Mouse (Mus musculus) embryonic facial prominence, embryonic 13.5 days (tissue): ENCODE results near the gene Trio. TPM values are rescaled to one million over a fixed set of nuclear protein-coding genes. Genes with fewer than 3 reads are reported as not detected.

Experiments
- ATAC-seq: fragments of 200-750 bp; cut with Nextera tagmentation; 2 replicates; pipeline ENCODE4 v1.8.0; 2017; ENCODE audit warnings: low read depth; ENCODE audit not compliant: insufficient number of reproducible peaks, insufficient read depth, low FRiP score, low TSS enrichment
- H3K27ac ChIP-seq: fragments of 300-500 bp; sonication (generic); 2 replicates; pipeline ENCODE4 v1.5.1; 2015; ENCODE audit warnings: moderate library complexity, mild to moderate bottlenecking, inconsistent platforms
- H3K27me3 ChIP-seq: fragments of 300-500 bp; sonication (generic); 2 replicates; pipeline ENCODE4 v1.6.1; 2015; ENCODE audit warnings: mild to moderate bottlenecking, inconsistent platforms
- H3K36me3 ChIP-seq: fragments of 300-500 bp; sonication (generic); 2 replicates; pipeline ENCODE4 v1.6.1; 2015; ENCODE audit warnings: mild to moderate bottlenecking, inconsistent platforms
- H3K4me1 ChIP-seq: fragments of 300-500 bp; sonication (generic); 2 replicates; pipeline ENCODE4 v1.6.1; 2015; ENCODE audit warnings: inconsistent platforms
- H3K4me2 ChIP-seq: fragments of 300-500 bp; sonication (generic); 2 replicates; pipeline ENCODE4 v1.6.1; 2015; ENCODE audit warnings: moderate library complexity, mild to moderate bottlenecking, inconsistent platforms
- H3K4me3 ChIP-seq: fragments of 300-500 bp; sonication (generic); 2 replicates; pipeline ENCODE4 v1.5.1; 2015; ENCODE audit warnings: mild to moderate bottlenecking, inconsistent platforms
- H3K9ac ChIP-seq: fragments of 300-500 bp; sonication (generic); 2 replicates; pipeline ENCODE4 v1.6.1; 2015; ENCODE audit warnings: mild to moderate bottlenecking, inconsistent platforms
- H3K9me3 ChIP-seq: fragments of 300-500 bp; sonication (generic); 2 replicates; pipeline ENCODE4 v1.6.1; 2016; ENCODE audit warnings: inconsistent platforms
- WGBS: fragments of 180-500 bp; shearing (Covaris S2); methylation state at CpG from one replicate; pipeline ENCODE4 v1.1.7; 2015; ENCODE audit warnings: mixed read lengths; 5-methylcytosine and 5-hydroxymethylcytosine counted together
- polyA plus RNA-seq: library from polyadenylated mRNA; unstranded; fragments of >200 nt; fragmentation: Nextera tagmentation; extraction: Ambion mirVana; gene quantifications from 2 replicates; pipeline ENCODE4 v1.2.1, GENCODE M21; 2015

Trio gene
- polyA plus RNA-seq, 1 experiment from 2014 or later = 48.8 TPM

DNA sequence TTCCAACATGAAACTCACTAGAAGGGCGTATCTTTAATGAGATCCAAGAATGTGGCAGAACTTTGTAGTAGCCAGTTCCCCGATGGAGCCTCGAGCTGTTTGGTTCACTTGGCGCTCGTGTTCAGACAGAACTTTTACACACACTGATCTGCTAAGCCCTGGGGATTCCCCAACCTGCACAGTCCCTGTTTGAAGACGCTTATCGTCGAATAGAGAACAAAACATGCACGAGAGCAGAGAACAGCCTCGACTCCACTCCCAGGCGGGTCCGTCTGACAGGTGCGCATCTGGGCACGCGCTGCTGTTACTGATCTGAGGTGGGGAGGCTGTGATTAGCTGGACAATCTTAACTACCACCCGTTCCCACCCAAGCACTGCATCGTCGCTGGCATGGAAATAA is 98.7 kb downstream of the Trio start:
- ATAC-seq = no peak
- Histone ChIP-seq H3K36me3 (no peaks in the 10 kb centered on the region), H3K27ac (no peak overlapping the region), H3K4me3 (no peak overlapping the region), H3K27me3 (no peaks in the 10 kb centered on the region), H3K9me3 (no peaks in the 10 kb centered on the region), H3K4me1 (peaks cover 51% of the 10 kb centered on the region), H3K9ac (no peak overlapping the region), H3K4me2 (no peak overlapping the region)
- 65% methylated on average over 18 of the region's 18 CpGs for WGBS

DNA sequence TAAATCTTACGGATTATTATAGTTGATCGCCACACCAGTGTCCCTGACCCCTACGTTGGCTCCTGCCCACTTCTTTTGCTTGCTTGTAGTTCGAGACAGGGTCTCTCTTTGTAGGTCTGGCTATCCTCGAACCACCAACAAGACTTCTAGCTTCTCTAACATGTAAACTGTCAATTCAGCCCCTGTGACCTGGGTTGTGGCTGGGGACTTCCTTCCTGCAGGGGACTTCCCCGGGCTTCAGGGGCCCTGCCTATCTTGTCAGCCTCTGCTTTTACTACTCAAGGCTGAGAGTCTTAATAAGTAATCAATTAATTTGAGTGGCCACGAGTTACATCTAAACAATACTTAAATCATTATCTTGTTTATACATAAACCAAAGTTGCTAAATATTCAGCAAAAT is 99.2 kb downstream of the Trio start:
- Histone ChIP-seq H3K27me3 (no peaks in the 10 kb centered on the region), H3K4me2 (0 out of 2 replicates have a peak overlapping the region, but pooled peaks have one; percentile 7), H3K9me3 (no peaks in the 10 kb centered on the region), H3K36me3 (no peaks in the 10 kb centered on the region), H3K4me3 (no peak overlapping the region), H3K4me1 (peaks cover 56% of the 10 kb centered on the region), H3K27ac (no peak overlapping the region), H3K9ac (no peak overlapping the region)
- WGBS = 56% methylated on average over 7 of the region's 7 CpGs
- no peak for ATAC-seq

DNA sequence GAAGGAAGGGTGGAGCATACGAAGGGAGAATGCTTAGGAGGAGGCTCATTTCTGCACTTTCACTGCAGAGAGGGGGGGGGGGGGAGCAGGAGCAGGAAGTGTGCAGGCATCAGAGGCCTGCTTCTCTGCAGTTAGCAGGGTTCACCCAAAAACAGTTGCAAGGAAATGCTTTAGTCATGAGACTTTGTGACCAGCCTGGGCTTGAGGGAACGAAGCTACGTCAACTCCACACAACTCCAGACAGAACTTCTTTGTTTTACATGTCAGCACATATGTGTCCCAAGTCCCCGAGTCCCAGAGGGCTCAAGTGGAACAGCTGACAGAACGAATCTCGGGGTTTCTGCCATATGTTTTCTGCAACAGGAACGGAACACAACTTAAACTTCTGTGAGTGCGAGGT is 99.8 kb downstream of the Trio start:
- no peak overlapping the region for H3K27ac ChIP-seq
- WGBS = 19% methylated on average over 8 of the region's 8 CpGs
- no peak overlapping the region for H3K4me3 ChIP-seq
- ATAC-seq = no peak
- H3K36me3 ChIP-seq = no peaks in the 10 kb centered on the region
- no peaks in the 10 kb centered on the region for H3K9me3 ChIP-seq
- peaks cover 62% of the 10 kb centered on the region for H3K4me1 ChIP-seq
- no peaks in the 10 kb centered on the region for H3K27me3 ChIP-seq
- H3K4me2 ChIP-seq = 0 out of 2 replicates have a peak overlapping the region, but pooled peaks have one; percentile 7
- H3K9ac ChIP-seq = no peak overlapping the region

DNA sequence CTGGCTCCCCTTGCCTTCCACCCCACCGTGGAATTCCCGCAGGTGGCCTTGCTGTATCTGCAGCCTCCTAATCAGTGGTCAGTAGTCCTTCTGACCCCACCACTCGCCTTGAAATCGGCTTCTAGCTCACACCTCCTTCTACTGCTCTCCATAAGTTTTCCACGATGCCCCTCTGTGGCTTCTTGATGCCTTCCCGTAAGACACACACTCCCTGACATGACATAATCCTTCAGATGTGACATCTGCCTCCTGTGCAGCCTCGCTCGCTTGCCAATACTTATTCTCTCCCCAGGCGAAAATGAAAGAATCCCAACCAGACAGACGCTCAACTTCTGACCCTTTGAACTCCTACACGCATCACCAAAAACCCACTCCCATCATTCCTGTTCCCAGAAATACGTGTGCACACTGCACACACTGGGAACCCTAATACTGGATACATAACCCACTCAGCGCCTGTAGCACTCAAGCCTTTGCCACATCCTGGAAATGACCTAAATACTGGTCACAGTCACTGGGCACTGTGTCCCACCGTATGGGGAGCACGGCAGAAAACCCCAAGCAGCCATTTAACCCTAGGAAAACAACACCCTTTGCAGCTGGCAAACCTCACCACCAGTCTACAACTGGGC is 100.5 kb downstream of the Trio start:
- no peaks in the 10 kb centered on the region for H3K36me3 ChIP-seq
- H3K4me2 ChIP-seq = no peak overlapping the region
- H3K4me3 ChIP-seq = no peak overlapping the region
- no peaks in the 10 kb centered on the region for H3K27me3 ChIP-seq
- no peak overlapping the region for H3K27ac ChIP-seq
- H3K9me3 ChIP-seq = no peaks in the 10 kb centered on the region
- WGBS = 26% methylated on average over 15 of the region's 15 CpGs
- no peak overlapping the region for H3K9ac ChIP-seq
- no peak for ATAC-seq
- H3K4me1 ChIP-seq = peaks cover 69% of the 10 kb centered on the region

- Histone ChIP-seq H3K27me3 (no peaks in the 10 kb centered on the region), H3K36me3 (no peaks in the 10 kb centered on the region), H3K9ac (no peak overlapping the region), H3K9me3 (no peaks in the 10 kb centered on the region), H3K4me1 (peaks cover 73% of the 10 kb centered on the region), H3K27ac (no peak overlapping the region), H3K4me2 (peak overlapping the region; percentile 63), H3K4me3 (peak overlapping the region; percentile 32)
- WGBS = 14% methylated on average over 5 of the region's 5 CpGs
- no peak for ATAC-seq
Measured at GRCm38 (mm10) chr15:27923987-27924341, 101.7 kb downstream of the Trio start.

DNA sequence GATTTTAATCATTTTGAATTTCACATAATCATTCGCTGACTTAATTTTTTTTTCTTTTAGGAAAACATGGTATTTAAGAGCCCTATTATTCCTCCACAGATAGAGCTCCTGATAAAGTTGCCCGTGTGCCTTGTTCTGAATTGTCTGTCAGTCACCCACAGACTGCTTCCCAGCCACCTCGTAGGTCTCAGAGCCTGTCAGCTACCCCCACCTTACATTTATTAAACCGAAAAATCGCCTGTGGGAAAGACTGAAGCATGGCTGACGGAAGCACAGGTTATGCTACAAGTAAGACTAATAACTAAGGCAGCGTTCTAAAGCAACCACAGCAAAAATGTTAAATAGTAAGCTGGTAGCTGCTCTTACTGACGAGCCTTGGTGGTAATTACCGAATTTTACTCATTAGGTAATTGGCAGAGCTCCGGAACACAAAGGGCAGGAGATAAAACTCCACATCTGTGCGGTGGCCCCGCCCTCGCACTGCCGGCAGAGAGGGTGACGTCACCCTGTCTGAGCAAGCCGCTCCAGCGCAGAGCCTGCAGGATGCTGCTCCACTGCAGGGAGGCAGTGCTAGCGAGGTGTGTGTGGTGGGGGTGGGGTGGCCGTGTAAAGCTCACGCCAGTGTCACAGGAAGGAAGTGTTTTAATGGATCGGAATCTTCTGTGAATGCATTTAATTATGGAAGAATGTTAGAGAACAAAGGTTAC is 102.2 kb downstream of the Trio start:
- WGBS = 4% methylated on average over 21 of the region's 21 CpGs
- peak; percentile 81 for ATAC-seq
- no peak overlapping the region for H3K9ac ChIP-seq

GRCm38 (mm10) chr15:27920751-27921150 is 104.9 kb downstream of the Trio start:
- WGBS = 27% methylated on average over 3 of the region's 3 CpGs
- Histone ChIP-seq H3K4me2 (no peak overlapping the region), H3K4me3 (no peak overlapping the region), H3K9ac (no peak overlapping the region), H3K36me3 (peaks cover 5% of the 10 kb centered on the region; the same call in 1 of the 2 replicates), H3K27ac (no peak overlapping the region), H3K4me1 (peaks cover 53% of the 10 kb centered on the region), H3K9me3 (no peaks in the 10 kb centered on the region), H3K27me3 (no peaks in the 10 kb centered on the region)
- ATAC-seq = no peak

More for the DNA sequence above, 102.2 kb downstream of the Trio start:
- Histone ChIP-seq H3K27me3 (no peaks in the 10 kb centered on the region), H3K36me3 (no peaks in the 10 kb centered on the region), H3K4me3 (peak overlapping the region; percentile 32), H3K27ac (no peak overlapping the region), H3K9me3 (no peaks in the 10 kb centered on the region), H3K4me2 (peak overlapping the region; percentile 63), H3K4me1 (peaks cover 73% of the 10 kb centered on the region)

GRCm38 (mm10) chr15:27919540-27919939 is 106.1 kb downstream of the Trio start:
- Histone ChIP-seq H3K9ac (no peak overlapping the region), H3K4me3 (no peak overlapping the region), H3K36me3 (peaks cover 5% of the 10 kb centered on the region; the same call in 1 of the 2 replicates), H3K9me3 (no peaks in the 10 kb centered on the region), H3K27ac (no peak overlapping the region), H3K4me2 (no peak overlapping the region), H3K27me3 (no peaks in the 10 kb centered on the region), H3K4me1 (peaks cover 42% of the 10 kb centered on the region)
- WGBS = 14% methylated on average over 5 of the region's 5 CpGs
- no peak for ATAC-seq

GRCm38 (mm10) chr15:27918798-27919197 is 106.8 kb downstream of the Trio start:
- Histone ChIP-seq H3K27me3 (no peaks in the 10 kb centered on the region), H3K9me3 (no peaks in the 10 kb centered on the region), H3K4me2 (no peak overlapping the region), H3K27ac (no peak overlapping the region), H3K4me1 (peaks cover 37% of the 10 kb centered on the region), H3K4me3 (no peak overlapping the region), H3K9ac (no peak overlapping the region), H3K36me3 (peaks cover 5% of the 10 kb centered on the region; the same call in 1 of the 2 replicates)
- no peak for ATAC-seq
- WGBS = 77% methylated on average over 9 of the region's 9 CpGs

- Histone ChIP-seq H3K9ac (no peak overlapping the region), H3K9me3 (no peaks in the 10 kb centered on the region), H3K27ac (no peak overlapping the region), H3K36me3 (peaks cover 10% of the 10 kb centered on the region), H3K4me1 (peaks cover 14% of the 10 kb centered on the region), H3K27me3 (no peaks in the 10 kb centered on the region), H3K4me2 (no peak overlapping the region), H3K4me3 (no peak overlapping the region)
- no peak for ATAC-seq
- 67% methylated on average over 4 of the region's 4 CpGs for WGBS
Measured at GRCm38 (mm10) chr15:27916204-27916603, 109.4 kb downstream of the Trio start.

DNA sequence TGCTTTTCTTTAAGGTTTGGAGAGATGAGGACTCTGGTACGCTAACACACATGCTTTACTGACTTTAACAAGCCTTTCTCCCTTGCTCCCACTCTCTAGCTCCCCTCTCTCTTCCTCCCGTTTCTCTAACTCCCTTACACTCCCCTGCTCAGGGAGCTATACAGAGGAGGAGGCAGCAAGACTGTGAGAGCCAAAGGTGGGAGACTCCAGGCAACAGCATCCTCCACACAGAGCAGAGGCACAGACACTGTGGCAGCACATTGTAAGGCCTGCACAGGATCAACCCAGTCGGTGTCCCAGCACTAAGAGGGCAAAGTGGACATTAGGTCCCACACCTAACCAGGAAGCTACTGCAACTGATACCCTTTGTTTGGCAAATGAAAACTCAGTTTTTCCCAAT is 112.6 kb downstream of the Trio start:
- peaks cover 19% of the 10 kb centered on the region for H3K36me3 ChIP-seq
- WGBS = 70% methylated on average over 3 of the region's 3 CpGs
- no peak overlapping the region for H3K9ac ChIP-seq
- H3K4me1 ChIP-seq = no peaks in the 10 kb centered on the region; the same call in 1 of the 2 replicates
- H3K4me2 ChIP-seq = no peak overlapping the region
- no peaks in the 10 kb centered on the region for H3K9me3 ChIP-seq
- no peaks in the 10 kb centered on the region for H3K27me3 ChIP-seq
- H3K27ac ChIP-seq = no peak overlapping the region
- no peak overlapping the region for H3K4me3 ChIP-seq
- ATAC-seq = no peak

GRCm38 (mm10) chr15:27911196-27911595 is 114.5 kb downstream of the Trio start:
- H3K9ac ChIP-seq = no peak overlapping the region
- 93% methylated on average over 9 of the region's 9 CpGs for WGBS
- H3K36me3 ChIP-seq = peaks cover 14% of the 10 kb centered on the region
- H3K27ac ChIP-seq = no peak overlapping the region
- no peak overlapping the region for H3K4me2 ChIP-seq
- no peak overlapping the region for H3K4me3 ChIP-seq
- no peaks in the 10 kb centered on the region for H3K27me3 ChIP-seq
- ATAC-seq = no peak
- no peaks in the 10 kb centered on the region for H3K9me3 ChIP-seq
- peaks cover 12% of the 10 kb centered on the region for H3K4me1 ChIP-seq
